Comparison of ENCODE assay signal across 19 mouse cellular contexts in genomic region chr15:81198447-81198846, GRCm38 (mm10). TPM values are rescaled to one million over a fixed set of nuclear protein-coding genes. Genes with fewer than 3 reads are reported as not detected.
A peak's percentile ranks its signal among the peaks of the same experiment; 100 is the strongest.
DNase-seq lines count a peak whose midpoint lies in the region; ATAC-seq and TF ChIP-seq lines count a peak whose summit lies in the region.
"Had no signal": no experiment of that assay in that cellular context is flagged by ENCODE, and none has a peak within 500 bp of the region (broad histone marks: within the 10 kb centered on the region; RNA-seq: fewer than 3 reads in every experiment).

No protein-coding gene starts in this region.

- no peaks in the 10 kb centered on the region for H3K9me3 ChIP-seq in hindbrain, postnatal 0 days (ENCODE audit: low read length)
- no peaks in the 10 kb centered on the region for H3K9me3 ChIP-seq in hindbrain, embryonic 16.5 days (ENCODE audit: control insufficient read depth, low read length)
- peaks cover 5% of the 10 kb centered on the region; the same call in 1 of the 2 replicates for H3K9me3 ChIP-seq in E14TG2a.4 (ENCODE audit: low read length)
- H3K9me3 ChIP-seq: heart, embryonic 13.5 days; liver, embryonic 15.5 days had no signal

- no peak overlapping the region for H3K4me3 ChIP-seq in hindbrain, postnatal 0 days (ENCODE audit: low read length)
- no peak overlapping the region for H3K4me3 ChIP-seq in hindbrain, embryonic 16.5 days (ENCODE audit: low read length)
- no peak overlapping the region for H3K4me3 ChIP-seq in lung, adult 2 months (replicated peaks; ENCODE audit: extremely low read depth, low read depth, low read length)
- H3K4me3 ChIP-seq in E14TG2a.4 (replicated peaks; ENCODE audit: low read length), result no peak overlapping the region
- H3K4me3 ChIP-seq: embryonic facial prominence, embryonic 10.5 days; heart, embryonic 13.5 days; liver, embryonic 15.5 days had no signal

- ATAC-seq in hindbrain, postnatal 0 days, result no peak
- ATAC-seq in hindbrain, embryonic 16.5 days, result no peak
- ATAC-seq in erythroblast, adult 5-6 weeks (replicated peaks; ENCODE audit: low FRiP score, poor library complexity, severe bottlenecking), result no peak

- no peaks in the 10 kb centered on the region for H3K36me3 ChIP-seq in hindbrain, postnatal 0 days (ENCODE audit: insufficient read depth, low read length)
- no peaks in the 10 kb centered on the region for H3K36me3 ChIP-seq in hindbrain, embryonic 16.5 days (ENCODE audit: control insufficient read depth, insufficient read depth, low read length)
- H3K36me3 ChIP-seq in E14TG2a.4 (ENCODE audit: insufficient read depth, low read length), result no peaks in the 10 kb centered on the region
- H3K36me3 ChIP-seq: embryonic facial prominence, embryonic 10.5 days; heart, embryonic 13.5 days; liver, embryonic 15.5 days had no signal

- H3K4me1 ChIP-seq in hindbrain, postnatal 0 days (ENCODE audit: insufficient read depth, low read length), result no peaks in the 10 kb centered on the region
- H3K4me1 ChIP-seq in hindbrain, embryonic 16.5 days (ENCODE audit: control insufficient read depth, insufficient read depth, low read depth, low read length), result no peaks in the 10 kb centered on the region
- H3K4me1 ChIP-seq in lung, adult 2 months (ENCODE audit: control insufficient read depth, insufficient read depth, low read length), result peaks cover 4% of the 10 kb centered on the region
- H3K4me1 ChIP-seq in E14TG2a.4 (replicated peaks; ENCODE audit: low read depth, low read length), result peaks cover 4% of the 10 kb centered on the region
- H3K4me1 ChIP-seq: embryonic facial prominence, embryonic 10.5 days; heart, embryonic 13.5 days had no signal

- H3K27me3 ChIP-seq in hindbrain, postnatal 0 days (ENCODE audit: insufficient read depth, low read length), result no peaks in the 10 kb centered on the region
- H3K27me3 ChIP-seq in hindbrain, embryonic 16.5 days (replicated peaks; ENCODE audit: control insufficient read depth, insufficient read depth, low read length), result no peaks in the 10 kb centered on the region
- no peaks in the 10 kb centered on the region for H3K27me3 ChIP-seq in E14TG2a.4 (ENCODE audit: insufficient read depth, low read length)
- H3K27me3 ChIP-seq: heart, embryonic 13.5 days; liver, embryonic 15.5 days had no signal

- no peak for TF ChIP-seq POLR2A in lung, adult 2 months (IDR thresholded peaks at IDR 0.05; ENCODE audit: borderline replicate concordance, extremely low read depth, low read depth, low read length)

- H3K27ac ChIP-seq in hindbrain, postnatal 0 days, result no peak overlapping the region
- H3K27ac ChIP-seq in hindbrain, embryonic 16.5 days (ENCODE audit: low read depth, low read length), result no peak overlapping the region
- H3K27ac ChIP-seq: embryonic facial prominence, embryonic 10.5 days; heart, embryonic 13.5 days; liver, embryonic 15.5 days had no signal

- WGBS in hindbrain, postnatal 0 days, result 91% methylated on average over 5 of the region's 5 CpGs
- 94% methylated on average over 5 of the region's 5 CpGs for WGBS in hindbrain, embryonic 16.5 days
- WGBS in lung, adult 2 months, result 98% methylated on average over 5 of the region's 5 CpGs

- no peak for DNase-seq in hindbrain, postnatal 0 days (ENCODE audit: low spot score)
- DNase-seq in lung, adult 2 months, result no peak
- no peak for DNase-seq in lung, postnatal 4 days
- DNase-seq in 416B (ENCODE audit: low read depth), result peak; percentile 40
- no peak for DNase-seq in spleen, postnatal 14 days (ENCODE audit: low spot score in 2 of 2)
- DNase-seq: adrenal gland, adult 2 months; cerebellum, adult 11-12 months; cerebellum, postnatal 36 days; gastrocnemius, postnatal 25 days; kidney, postnatal 25 days had no signal

- TF ChIP-seq CTCF in hindbrain, postnatal 0 days (IDR thresholded peaks at IDR 0.05; ENCODE audit: low read depth), result peak; percentile 25
- 0 out of 2 replicates have a peak, but pooled peaks have one; percentile 29 for TF ChIP-seq CTCF in lung, adult 2 months (IDR thresholded peaks at IDR 0.05; ENCODE audit: insufficient read depth, low read length)
- peak; percentile 49 for TF ChIP-seq CTCF in E14TG2a.4 (conservative IDR thresholded peaks at IDR 0.05; ENCODE audit: low read length)

- H3K4me2 ChIP-seq in hindbrain, postnatal 0 days (ENCODE audit: low read depth, low read length), result no peak overlapping the region
- H3K4me2 ChIP-seq in hindbrain, embryonic 16.5 days (ENCODE audit: low read length), result no peak overlapping the region
- H3K4me2 ChIP-seq: heart, embryonic 13.5 days had no signal

- H3K9ac ChIP-seq in hindbrain, postnatal 0 days (replicated peaks; ENCODE audit: low read length), result no peak overlapping the region
- H3K9ac ChIP-seq in hindbrain, embryonic 16.5 days (ENCODE audit: low read depth, low read length), result no peak overlapping the region
- H3K9ac ChIP-seq: heart, embryonic 13.5 days; liver, embryonic 15.5 days had no signal

RNA-seq across cellular contexts. Expression of gene Mrtfa, which starts 7.9 kb away (rescaled TPM):
- 32.1 and 54.8 TPM in 2 replicates for total RNA-seq in hindbrain, postnatal 0 days (2014; rRNA removed)
- polyA plus RNA-seq in hindbrain, postnatal 0 days (2015; fragmentation: Nextera tagmentation; extraction: Ambion mirVana), result 19.3 and 22.6 TPM in 2 replicates
- 24.1 and 28.2 TPM in 2 replicates for polyA plus RNA-seq in hindbrain, embryonic 16.5 days (2015; fragmentation: Nextera tagmentation; extraction: Ambion mirVana)
- 32.8 and 39.0 TPM in 2 replicates for polyA plus RNA-seq in lung, adult 2 months (2012; rRNA removed)
- 12.7 and 19.2 TPM in 2 replicates for total RNA-seq in erythroblast, adult 5-6 weeks (2015; ENCODE audit: low replicate concordance)
- 4.9 and 10.9 TPM in 2 replicates for total RNA-seq in erythroblast, adult 5-6 weeks (2017; ENCODE audit: low replicate concordance)

RNA-seq across cellular contexts. Expression of gene Mchr1, which starts 36.9 kb away (rescaled TPM):
- total RNA-seq in hindbrain, postnatal 0 days (2014; rRNA removed), result 5.9 and 11.1 TPM in 2 replicates
- polyA plus RNA-seq in hindbrain, postnatal 0 days (2015; fragmentation: Nextera tagmentation; extraction: Ambion mirVana), result 7.0 and 7.8 TPM in 2 replicates
- polyA plus RNA-seq in hindbrain, embryonic 16.5 days (2015; fragmentation: Nextera tagmentation; extraction: Ambion mirVana), result 6.3 and 7.9 TPM in 2 replicates
- 1.0 and 1.4 TPM in 2 replicates for polyA plus RNA-seq in lung, adult 2 months (2012; rRNA removed)
- not detected in 2 replicates for total RNA-seq in erythroblast, adult 5-6 weeks (2015; ENCODE audit: low replicate concordance)
- not detected in 2 replicates for total RNA-seq in erythroblast, adult 5-6 weeks (2017; ENCODE audit: low replicate concordance)
- total RNA-seq: hematopoietic stem cell, adult 5-6 weeks; megakaryocyte-erythroid progenitor cell, adult 5-6 weeks; monocyte, adult 5-6 weeks had no signal
